Mouse (Mus musculus): Measurements from ENCODE around the gene Nlrp4c. TPM values are rescaled to one million over a fixed set of nuclear protein-coding genes. Genes with fewer than 3 reads are reported as not detected.

Nlrp4c gene
- polyA plus RNA-seq (2014; fragmentation: Illumina TruSeq; extraction: RNeasy Lipid Tissue Mini Kit (QIAGEN cat#74804)), result 2.6 TPM

DNA sequence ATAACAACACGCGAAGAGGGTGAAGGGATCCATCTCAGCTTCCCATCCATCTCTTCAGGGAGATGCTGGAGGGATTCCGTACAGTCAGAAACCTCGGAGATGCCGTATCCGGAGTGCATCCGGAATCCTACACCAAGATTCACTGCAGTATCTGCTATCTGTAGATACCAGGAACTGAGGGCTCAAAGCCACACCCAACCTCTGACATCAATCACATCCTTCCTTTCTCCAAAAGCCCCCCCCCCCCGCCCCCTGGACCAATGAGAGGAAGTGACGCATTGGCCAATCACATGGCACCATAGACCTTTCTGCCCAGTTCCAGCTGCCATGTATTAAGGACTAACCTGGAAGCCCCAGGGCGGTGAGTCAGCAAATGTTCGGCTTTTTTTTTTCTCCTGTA, at the start of gene Nlrp4c:
Gene Nlrp4c (plus strand): TSS at position 301 of the 400 bp plus-strand sequence.

DNA sequence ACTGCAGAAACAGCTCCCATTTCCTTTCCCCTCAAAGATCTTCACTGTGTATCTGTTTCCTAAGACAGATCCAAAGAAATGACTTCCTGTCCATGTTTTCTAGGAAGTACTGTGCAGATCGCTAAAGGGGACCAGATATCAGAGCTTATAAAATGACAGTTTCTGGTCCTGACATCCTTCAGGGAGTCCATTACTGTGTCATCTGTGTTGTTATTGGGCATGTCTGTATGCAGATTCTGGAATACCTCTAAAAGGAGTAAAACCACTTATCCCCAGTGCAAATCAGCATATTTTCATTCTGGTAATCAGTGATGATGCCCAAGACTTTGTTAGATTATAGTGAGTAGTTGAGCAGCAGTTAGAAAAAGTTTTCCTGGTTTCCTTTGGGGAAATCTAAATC, 34.1 kb upstream of the Nlrp4c start, which contains the start of gene Vmn1r65:
Gene Vmn1r65 (minus strand): TSS at position 101 of the 400 bp plus-strand sequence.

Other genes with a start within 250 kb of the Nlrp4c start
- not detected for gene Vmn1r63, start 239.7 kb upstream of the Nlrp4c start, polyA plus RNA-seq (2014; fragmentation: Illumina TruSeq; extraction: RNeasy Lipid Tissue Mini Kit (QIAGEN cat#74804))
- not detected for gene Vmn1r64, start 160.6 kb upstream of the Nlrp4c start, polyA plus RNA-seq (2014; fragmentation: Illumina TruSeq; extraction: RNeasy Lipid Tissue Mini Kit (QIAGEN cat#74804))
- gene Vmn1r65, start 34.2 kb upstream of the Nlrp4c start, polyA plus RNA-seq (2014; fragmentation: Illumina TruSeq; extraction: RNeasy Lipid Tissue Mini Kit (QIAGEN cat#74804)), result not detected
- gene Zfp787, start 110.8 kb downstream of the Nlrp4c start, polyA plus RNA-seq (2014; fragmentation: Illumina TruSeq; extraction: RNeasy Lipid Tissue Mini Kit (QIAGEN cat#74804)), result 7.2 TPM
- 7.1 TPM for gene Zfp444, start 127.1 kb downstream of the Nlrp4c start, polyA plus RNA-seq (2014; fragmentation: Illumina TruSeq; extraction: RNeasy Lipid Tissue Mini Kit (QIAGEN cat#74804))
- not detected for gene Galp, start 151.9 kb downstream of the Nlrp4c start, polyA plus RNA-seq (2014; fragmentation: Illumina TruSeq; extraction: RNeasy Lipid Tissue Mini Kit (QIAGEN cat#74804))
- not detected for gene Zscan5b, start 177.1 kb downstream of the Nlrp4c start, polyA plus RNA-seq (2014; fragmentation: Illumina TruSeq; extraction: RNeasy Lipid Tissue Mini Kit (QIAGEN cat#74804))
- 0.54 TPM for gene Epp13, start 207.5 kb downstream of the Nlrp4c start, polyA plus RNA-seq (2014; fragmentation: Illumina TruSeq; extraction: RNeasy Lipid Tissue Mini Kit (QIAGEN cat#74804))
- gene Zfp667, start 241.4 kb downstream of the Nlrp4c start, polyA plus RNA-seq (2014; fragmentation: Illumina TruSeq; extraction: RNeasy Lipid Tissue Mini Kit (QIAGEN cat#74804)), result 19.4 TPM